Mouse (Mus musculus) liver, embryonic 16.5 days (tissue): ENCODE results near the gene Il10ra. TPM values are rescaled to one million over a fixed set of nuclear protein-coding genes. Genes with fewer than 3 reads are reported as not detected.
A peak's percentile ranks its signal among the peaks of the same experiment; 100 is the strongest.

Source experiments
- ATAC-seq: fragments of 200-750 bp; cut with Nextera tagmentation; 2 replicates; pipeline ENCODE4 v1.8.0; 2017; ENCODE audit warnings: low read depth, mild to moderate bottlenecking, moderate number of reproducible peaks, moderate library complexity
- H3K27ac ChIP-seq: fragments of 300-500 bp; sonication (generic); 2 replicates; pipeline ENCODE4 v1.5.1; 2014; ENCODE audit warnings: mild to moderate bottlenecking, low read length
- H3K27me3 ChIP-seq: fragments of 300-500 bp; sonication (generic); 2 replicates; pipeline ENCODE4 v1.6.1; 2014; ENCODE audit warnings: low read depth, low read length, mixed read lengths; ENCODE audit not compliant: control insufficient read depth, insufficient read depth
- H3K36me3 ChIP-seq: fragments of 300-500 bp; sonication (generic); 2 replicates; pipeline ENCODE4 v1.6.1; 2014; ENCODE audit warnings: mild to moderate bottlenecking; ENCODE audit not compliant: control insufficient read depth, insufficient read depth
- H3K4me1 ChIP-seq: fragments of 300-500 bp; sonication (generic); 2 replicates; pipeline ENCODE4 v1.6.1; 2014; ENCODE audit warnings: low read depth, low read length, mixed read lengths; ENCODE audit not compliant: control insufficient read depth
- H3K4me2 ChIP-seq: fragments of 300-500 bp; sonication (generic); 2 replicates; pipeline ENCODE4 v1.6.1; 2014; ENCODE audit warnings: low read depth, low read length, mixed read lengths
- H3K4me3 ChIP-seq: fragments of 300-500 bp; sonication (generic); 2 replicates; pipeline ENCODE4 v1.5.1; 2014; ENCODE audit warnings: low read depth, mild to moderate bottlenecking, low read length
- H3K9ac ChIP-seq: fragments of 300-500 bp; sonication (generic); 2 replicates; pipeline ENCODE4 v1.6.1; 2014; ENCODE audit warnings: low read depth, low read length
- H3K9me3 ChIP-seq: fragments of 300-500 bp; sonication (generic); replicated peaks from 2 replicates; pipeline ENCODE4 v1.6.1; 2016; ENCODE audit warnings: low read length; ENCODE audit not compliant: control insufficient read depth
- WGBS: fragments of 180-500 bp; shearing (Covaris S2); extraction: QIAGEN DNeasy Blood & Tissue Kit; methylation state at CpG from one replicate; pipeline ENCODE4 v1.1.7; 2014; ENCODE audit not compliant: insufficient replicate concordance; 5-methylcytosine and 5-hydroxymethylcytosine counted together
- polyA plus RNA-seq: library from polyadenylated mRNA; unstranded; fragments of >200 nt; fragmentation: Nextera tagmentation; extraction: Ambion mirVana; gene quantifications from 2 replicates; pipeline ENCODE4 v1.2.1, GENCODE M21; 2015

Il10ra gene
- polyA plus RNA-seq, 1 experiment from 2014 or later, result 1.9 TPM

GRCm38 (mm10) chr9:45236744-45237143 is 32.2 kb downstream of the Il10ra start:
- Histone ChIP-seq H3K4me2 (no peak overlapping the region), H3K27me3 (no peaks in the 10 kb centered on the region), H3K27ac (no peak overlapping the region), H3K4me3 (no peak overlapping the region), H3K4me1 (no peaks in the 10 kb centered on the region), H3K9me3 (no peaks in the 10 kb centered on the region), H3K9ac (no peak overlapping the region), H3K36me3 (no peaks in the 10 kb centered on the region)
- 52% methylated on average over 7 of the region's 7 CpGs for WGBS
- ATAC-seq, result no peak

GRCm38 (mm10) chr9:45235668-45236227 is 33.2 kb downstream of the Il10ra start:
- Histone ChIP-seq H3K9ac (no peak overlapping the region), H3K4me1 (no peaks in the 10 kb centered on the region), H3K27ac (no peak overlapping the region), H3K4me3 (no peak overlapping the region), H3K9me3 (no peaks in the 10 kb centered on the region), H3K27me3 (no peaks in the 10 kb centered on the region), H3K36me3 (no peaks in the 10 kb centered on the region), H3K4me2 (no peak overlapping the region)
- ATAC-seq, result no peak
- WGBS, result 32% methylated on average over 6 of the region's 6 CpGs

- H3K27me3 ChIP-seq, result no peaks in the 10 kb centered on the region
- no peak overlapping the region for H3K4me3 ChIP-seq
- no peaks in the 10 kb centered on the region for H3K36me3 ChIP-seq
- no peaks in the 10 kb centered on the region for H3K4me1 ChIP-seq
- H3K27ac ChIP-seq, result no peak overlapping the region
- H3K9ac ChIP-seq, result no peak overlapping the region
- WGBS, result 46% methylated on average over 8 of the region's 8 CpGs
- H3K4me2 ChIP-seq, result no peak overlapping the region
- no peak for ATAC-seq
- no peaks in the 10 kb centered on the region for H3K9me3 ChIP-seq
Observed at GRCm38 (mm10) chr9:45229359-45229758, 39.6 kb downstream of the Il10ra start.

- H3K4me2 ChIP-seq, result no peak overlapping the region
- H3K4me1 ChIP-seq, result no peaks in the 10 kb centered on the region
- H3K4me3 ChIP-seq, result no peak overlapping the region
- no peak for ATAC-seq
- H3K36me3 ChIP-seq, result no peaks in the 10 kb centered on the region
- no peak overlapping the region for H3K9ac ChIP-seq
- no peaks in the 10 kb centered on the region for H3K9me3 ChIP-seq
- no peaks in the 10 kb centered on the region for H3K27me3 ChIP-seq
- no peak overlapping the region for H3K27ac ChIP-seq
- WGBS, result 10% methylated on average over 6 of the region's 6 CpGs
Observed at GRCm38 (mm10) chr9:45221567-45221966, 47.4 kb downstream of the Il10ra start.

GRCm38 (mm10) chr9:45219644-45220043 is 49.3 kb downstream of the Il10ra start:
- ATAC-seq, result 0 out of 2 replicates have a peak, but pooled peaks have one; percentile 24

GRCm38 (mm10) chr9:45215526-45216179 is 53.3 kb downstream of the Il10ra start:
- Histone ChIP-seq H3K4me3 (no peak overlapping the region), H3K9me3 (no peaks in the 10 kb centered on the region), H3K9ac (no peak overlapping the region), H3K27me3 (no peaks in the 10 kb centered on the region), H3K4me1 (no peaks in the 10 kb centered on the region), H3K36me3 (no peaks in the 10 kb centered on the region), H3K4me2 (no peak overlapping the region), H3K27ac (no peak overlapping the region)
- WGBS, result 55% methylated on average over 11 of the region's 11 CpGs
- ATAC-seq, result no peak

More at GRCm38 (mm10) chr9:45219644-45220043, 49.3 kb downstream of the Il10ra start:
- no peak overlapping the region for H3K27ac ChIP-seq
- no peaks in the 10 kb centered on the region for H3K9me3 ChIP-seq
- WGBS, result 37% methylated on average over 3 of the region's 3 CpGs
- H3K36me3 ChIP-seq, result no peaks in the 10 kb centered on the region
- H3K4me1 ChIP-seq, result no peaks in the 10 kb centered on the region
- H3K4me2 ChIP-seq, result no peak overlapping the region
- no peak overlapping the region for H3K9ac ChIP-seq
- no peak overlapping the region for H3K4me3 ChIP-seq
- no peaks in the 10 kb centered on the region for H3K27me3 ChIP-seq

GRCm38 (mm10) chr9:45212001-45212400 is 56.9 kb downstream of the Il10ra start:
- Histone ChIP-seq H3K4me3 (no peak overlapping the region), H3K27me3 (no peaks in the 10 kb centered on the region), H3K9ac (no peak overlapping the region), H3K4me1 (no peaks in the 10 kb centered on the region), H3K9me3 (no peaks in the 10 kb centered on the region), H3K27ac (no peak overlapping the region), H3K4me2 (no peak overlapping the region), H3K36me3 (no peaks in the 10 kb centered on the region)
- WGBS, result 69% methylated on average over 6 of the region's 6 CpGs
- ATAC-seq, result no peak

GRCm38 (mm10) chr9:45207015-45207743 is 61.8 kb downstream of the Il10ra start:
- H3K27ac ChIP-seq, result no peak overlapping the region
- ATAC-seq, result no peak
- H3K9me3 ChIP-seq, result no peaks in the 10 kb centered on the region
- H3K4me3 ChIP-seq, result no peak overlapping the region
- no peak overlapping the region for H3K9ac ChIP-seq
- H3K27me3 ChIP-seq, result no peaks in the 10 kb centered on the region
- 50% methylated on average over 7 of the region's 7 CpGs for WGBS
- no peak overlapping the region for H3K4me2 ChIP-seq
- H3K4me1 ChIP-seq, result peaks cover 3% of the 10 kb centered on the region; the same call in 1 of the 2 replicates
- H3K36me3 ChIP-seq, result no peaks in the 10 kb centered on the region

GRCm38 (mm10) chr9:45206121-45206520 is 62.8 kb downstream of the Il10ra start:
- Histone ChIP-seq H3K4me2 (no peak overlapping the region), H3K4me3 (no peak overlapping the region), H3K36me3 (no peaks in the 10 kb centered on the region), H3K9ac (no peak overlapping the region), H3K27ac (no peak overlapping the region), H3K9me3 (no peaks in the 10 kb centered on the region), H3K27me3 (no peaks in the 10 kb centered on the region), H3K4me1 (peaks cover 7% of the 10 kb centered on the region; the same call in 1 of the 2 replicates)
- 50% methylated on average over 4 of the region's 4 CpGs for WGBS
- ATAC-seq, result no peak
